Mouse (Mus musculus): ENCODE data around the gene Samm50. TPM values are rescaled to one million over a fixed set of nuclear protein-coding genes. Genes with fewer than 3 reads are reported as not detected.

Samm50 gene
- total and polyA plus RNA-seq, 3 experiments = 55.3 to 132 (median 79.3) TPM

- no peak for TF ChIP-seq SMC3 (IDR thresholded peaks at IDR 0.05; ENCODE audit: low read depth, low read length)
- no peak for TF ChIP-seq JUN (IDR thresholded peaks at IDR 0.05; ENCODE audit: insufficient read depth, low read depth, low read length)
- no peak for TF ChIP-seq BHLHE40 (IDR thresholded peaks at IDR 0.05; ENCODE audit: low read depth, low read length)
- TF ChIP-seq PAX5 (IDR thresholded peaks at IDR 0.05; ENCODE audit: low read length) = no peak
- TF ChIP-seq TCF12 (IDR thresholded peaks at IDR 0.05; ENCODE audit: low read depth, low read length) = no peak
- no peak for TF ChIP-seq TBP (conservative IDR thresholded peaks at IDR 0.05; ENCODE audit: low read depth, low read length)
- no peak for TF ChIP-seq MYC (IDR thresholded peaks at IDR 0.05; ENCODE audit: low read depth, low read length)
- no peak for TF ChIP-seq CTCF (conservative IDR thresholded peaks at IDR 0.05 in 1 of 2, IDR thresholded peaks at IDR 0.05 in 1 of 2; ENCODE audit: low read depth in 2 of 2, low read length in 2 of 2)
- TF ChIP-seq USF1 (IDR thresholded peaks at IDR 0.05; ENCODE audit: low read depth, low read length) = no peak
- no peak for TF ChIP-seq RAD21 (IDR thresholded peaks at IDR 0.05; ENCODE audit: low read depth, low read length)
- no peak for TF ChIP-seq UBTF (IDR thresholded peaks at IDR 0.05; ENCODE audit: low read depth, low read length)
- no peak for TF ChIP-seq NRF1 (IDR thresholded peaks at IDR 0.05; ENCODE audit: low read depth, low read length)
- TF ChIP-seq ZKSCAN1 (IDR thresholded peaks at IDR 0.05; ENCODE audit: borderline replicate concordance, low read depth, low read length) = no peak
- Histone ChIP-seq H3K9me3 (replicated peaks; ENCODE audit: low read length) (peaks cover 5% of the 10 kb centered on the region), H3K36me3 (replicated peaks in 1 of 2; ENCODE audit: control insufficient read depth in 1 of 2, insufficient read depth in 1 of 2, low read length in 1 of 2) (peaks cover 0 to 2% of the 10 kb centered on the region in 2 experiments), H3K4me3 (replicated peaks in 1 of 3; ENCODE audit: low read depth in 2 of 3, low read length in 2 of 3, poor library complexity in 1 of 3) (no peak overlapping the region), H3K79me2 (replicated peaks; ENCODE audit: control insufficient read depth, extremely low read depth, insufficient read depth, poor library complexity, severe bottlenecking) (no peaks in the 10 kb centered on the region), H3K4me2 (ENCODE audit: insufficient read depth, low read depth, poor library complexity, severe bottlenecking) (no peak overlapping the region), H3K27ac (ENCODE audit: insufficient read depth, low read depth) (no peak overlapping the region), H3K27me3 (replicated peaks) (no peaks in the 10 kb centered on the region), H3K4me1 (ENCODE audit: control insufficient read depth in 1 of 2, insufficient read depth in 2 of 2) (peaks cover 16 to 45% of the 10 kb centered on the region in 2 experiments), H3K9ac (ENCODE audit: insufficient read depth, low read depth) (no peak overlapping the region)
- dilution Hi-C loops (cut with MboI; ENCODE audit: extremely low pct_ligation_motif_present, extremely low pct_unique_long_range_greater_than_20kb, low sequenced_read_pairs) (no loop called here), in situ Hi-C loops (cut with MboI; ENCODE audit: low pct_ligation_motif_present, low pct_unique_long_range_greater_than_20kb, low sequenced_read_pairs) (no loop called here)
- DNase-seq (ENCODE audit: extremely low read depth) = no peak
Measured at GRCm38 (mm10) chr15:84221539-84221938, 29.5 kb downstream of the Samm50 start.

GRCm38 (mm10) chr15:84223423-84223822 is 31.4 kb downstream of the Samm50 start:
- no peak for DNase-seq (ENCODE audit: extremely low read depth)
- Histone ChIP-seq H3K79me2 (replicated peaks; ENCODE audit: control insufficient read depth, extremely low read depth, insufficient read depth, poor library complexity, severe bottlenecking) (no peaks in the 10 kb centered on the region), H3K9me3 (replicated peaks; ENCODE audit: low read length) (peaks cover 5% of the 10 kb centered on the region), H3K4me1 (ENCODE audit: control insufficient read depth in 1 of 2, insufficient read depth in 2 of 2) (peaks cover 16 to 26% of the 10 kb centered on the region in 2 experiments), H3K27me3 (replicated peaks) (peaks cover 2% of the 10 kb centered on the region), H3K4me2 (ENCODE audit: insufficient read depth, low read depth, poor library complexity, severe bottlenecking) (no peak overlapping the region), H3K9ac (ENCODE audit: insufficient read depth, low read depth) (no peak overlapping the region), H3K27ac (ENCODE audit: insufficient read depth, low read depth) (no peak overlapping the region), H3K4me3 (replicated peaks in 1 of 3; ENCODE audit: low read depth in 2 of 3, low read length in 2 of 3, poor library complexity in 1 of 3) (no peak overlapping the region), H3K36me3 (replicated peaks in 1 of 2; ENCODE audit: control insufficient read depth in 1 of 2, insufficient read depth in 1 of 2, low read length in 1 of 2) (no peaks in the 10 kb centered on the region)
- no peak for TF ChIP-seq ZMIZ1 (IDR thresholded peaks at IDR 0.05; ENCODE audit: low read depth, low read length)
- TF ChIP-seq PAX5 (IDR thresholded peaks at IDR 0.05; ENCODE audit: low read length) = no peak
- TF ChIP-seq KAT2A (IDR thresholded peaks at IDR 0.05; ENCODE audit: insufficient replicate concordance, low read length) = no peak
- no peak for TF ChIP-seq USF2 (conservative IDR thresholded peaks at IDR 0.05; ENCODE audit: low read depth, low read length)
- peak in 1 of 2 experiments; percentile 59; a peak in 2 of 4 replicates for TF ChIP-seq CTCF (conservative IDR thresholded peaks at IDR 0.05 in 1 of 2, IDR thresholded peaks at IDR 0.05 in 1 of 2; ENCODE audit: low read depth in 2 of 2, low read length in 2 of 2)
- TF ChIP-seq JUND (conservative IDR thresholded peaks at IDR 0.05; ENCODE audit: low read depth, low read length) = no peak
- TF ChIP-seq SMC3 (IDR thresholded peaks at IDR 0.05; ENCODE audit: low read depth, low read length) = peak; percentile 54
- TF ChIP-seq MAX (IDR thresholded peaks at IDR 0.05; ENCODE audit: low read length) = peak; percentile 21; the same call in 1 of the 2 replicates
- no peak for TF ChIP-seq ETS1 (conservative IDR thresholded peaks at IDR 0.05; ENCODE audit: low read depth, low read length)
- TF ChIP-seq RAD21 (IDR thresholded peaks at IDR 0.05; ENCODE audit: low read depth, low read length) = peak; percentile 46
- in situ Hi-C loops (cut with MboI; ENCODE audit: low pct_ligation_motif_present, low pct_unique_long_range_greater_than_20kb, low sequenced_read_pairs) = no loop called here
- dilution Hi-C loops (cut with MboI; ENCODE audit: extremely low pct_ligation_motif_present, extremely low pct_unique_long_range_greater_than_20kb, low sequenced_read_pairs) = no loop called here

All from CH12.LX (cell line).